Mouse (Mus musculus): ENCODE results near the gene Syn3. TPM values are rescaled to one million over a fixed set of nuclear protein-coding genes. Genes with fewer than 3 reads are reported as not detected.

The Syn3 gene
- polyA plus RNA-seq, 1 experiment from 2014 or later: 4.5 TPM

DNA sequence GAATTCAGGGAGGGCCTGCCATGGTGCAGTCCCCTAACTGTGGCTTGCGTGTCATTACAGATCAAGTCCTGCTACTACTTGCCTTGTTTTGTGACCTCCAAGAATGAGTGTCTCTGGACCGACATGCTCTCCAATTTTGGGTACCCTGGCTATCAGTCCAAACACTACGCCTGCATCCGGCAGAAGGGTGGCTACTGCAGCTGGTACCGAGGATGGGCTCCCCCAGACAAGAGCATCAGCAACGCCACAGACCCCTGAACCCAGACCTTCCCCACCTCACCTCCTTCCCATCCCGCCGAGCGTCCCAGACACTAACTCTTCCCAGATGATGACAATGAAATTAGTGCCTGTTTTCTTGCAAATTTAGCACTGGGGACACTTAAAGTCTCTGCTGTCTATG is 153.1 kb downstream of the Syn3 start:
- Histone ChIP-seq H3K4me1 (peaks cover 32% of the 10 kb centered on the region), H3K36me3 (replicated peaks) (peaks cover 15% of the 10 kb centered on the region), H3K4me3 (no peak overlapping the region), H3K9me3 (no peaks in the 10 kb centered on the region), H3K27me3 (ENCODE audit: poor library complexity, severe bottlenecking) (no peaks in the 10 kb centered on the region), H3K27ac (no peak overlapping the region)
- WGBS: 90% methylated on average over 9 of the region's 9 CpGs
- no peak for DNase-seq (ENCODE audit: extremely low spot score, low spot score)

GRCm38 (mm10) chr10:86344654-86345053 is 154.0 kb downstream of the Syn3 start:
- Histone ChIP-seq H3K36me3 (replicated peaks) (peaks cover 15% of the 10 kb centered on the region), H3K4me1 (peaks cover 36% of the 10 kb centered on the region), H3K4me3 (no peak overlapping the region), H3K27ac (no peak overlapping the region), H3K9me3 (no peaks in the 10 kb centered on the region), H3K27me3 (ENCODE audit: poor library complexity, severe bottlenecking) (no peaks in the 10 kb centered on the region)
- no peak for DNase-seq (ENCODE audit: extremely low spot score, low spot score)
- 83% methylated on average over 6 of the region's 6 CpGs for WGBS

DNA sequence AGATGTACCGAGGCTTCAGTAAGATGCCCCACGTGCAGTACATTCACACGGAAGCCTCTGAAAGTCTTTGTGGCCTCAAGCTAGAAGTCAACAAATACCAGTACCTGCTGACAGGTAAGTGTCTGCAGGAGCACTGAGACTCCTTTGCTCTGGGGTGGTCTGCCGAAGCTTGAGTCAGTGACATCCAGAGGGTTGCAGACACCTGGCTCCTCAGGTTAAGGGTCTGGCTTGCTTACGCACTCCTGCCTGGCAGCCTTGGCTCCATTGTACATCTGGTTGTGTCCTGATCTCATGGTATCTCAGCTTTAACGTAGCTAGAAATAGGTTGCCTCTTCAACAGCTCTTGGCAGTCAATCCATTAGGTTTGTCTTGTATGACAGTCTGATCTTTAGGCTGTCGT is 154.8 kb downstream of the Syn3 start:
- Histone ChIP-seq H3K9me3 (no peaks in the 10 kb centered on the region), H3K36me3 (replicated peaks) (peaks cover 15% of the 10 kb centered on the region), H3K27ac (no peak overlapping the region), H3K27me3 (ENCODE audit: poor library complexity, severe bottlenecking) (no peaks in the 10 kb centered on the region), H3K4me3 (no peak overlapping the region), H3K4me1 (peaks cover 36% of the 10 kb centered on the region)
- DNase-seq (ENCODE audit: extremely low spot score, low spot score): no peak
- 94% methylated on average over 7 of the region's 7 CpGs for WGBS

GRCm38 (mm10) chr10:86343362-86343761 is 155.3 kb downstream of the Syn3 start:
- Histone ChIP-seq H3K9me3 (no peaks in the 10 kb centered on the region), H3K27me3 (ENCODE audit: poor library complexity, severe bottlenecking) (no peaks in the 10 kb centered on the region), H3K4me1 (peaks cover 38% of the 10 kb centered on the region), H3K4me3 (no peak overlapping the region), H3K27ac (no peak overlapping the region), H3K36me3 (replicated peaks) (peaks cover 15% of the 10 kb centered on the region)
- no peak for DNase-seq (ENCODE audit: extremely low spot score, low spot score)
- WGBS: 94% methylated on average over 6 of the region's 6 CpGs

- Histone ChIP-seq H3K4me3 (no peak overlapping the region), H3K27ac (no peak overlapping the region), H3K27me3 (ENCODE audit: poor library complexity, severe bottlenecking) (no peaks in the 10 kb centered on the region), H3K9me3 (no peaks in the 10 kb centered on the region), H3K4me1 (peaks cover 44% of the 10 kb centered on the region), H3K36me3 (replicated peaks) (peaks cover 15% of the 10 kb centered on the region)
- no peak for DNase-seq (ENCODE audit: extremely low spot score, low spot score)
- 77% methylated on average over 7 of the region's 7 CpGs for WGBS
Observed at GRCm38 (mm10) chr10:86342713-86343112, 156.0 kb downstream of the Syn3 start.

- no peak for DNase-seq (ENCODE audit: extremely low spot score, low spot score)
- 84% methylated on average over 4 of the region's 4 CpGs for WGBS
Observed at GRCm38 (mm10) chr10:86342151-86342550, 156.5 kb downstream of the Syn3 start.

DNA sequence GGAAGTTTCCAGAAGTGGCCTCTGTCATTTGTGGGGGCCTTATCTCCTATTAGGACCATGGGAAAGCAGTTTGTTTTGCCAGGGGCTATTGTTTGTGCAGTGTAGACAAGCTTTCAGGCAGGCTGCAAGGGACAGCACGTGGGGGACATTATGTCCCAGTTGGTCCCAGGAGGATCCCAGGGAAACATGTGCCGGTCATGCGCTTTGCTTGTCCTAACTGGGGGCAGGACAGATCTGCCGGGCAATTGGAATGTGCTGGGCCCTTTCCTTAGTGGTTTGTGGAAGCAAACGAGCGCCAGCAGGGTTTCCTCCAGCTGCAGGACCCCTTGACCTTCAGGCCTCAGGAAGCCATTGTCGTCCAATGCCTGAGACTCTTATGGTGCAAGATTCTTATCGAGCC is 157.1 kb downstream of the Syn3 start:
- 25% methylated on average over 8 of the region's 8 CpGs for WGBS

More at GRCm38 (mm10) chr10:86342151-86342550, 156.5 kb downstream of the Syn3 start:
- Histone ChIP-seq H3K36me3 (replicated peaks) (peaks cover 15% of the 10 kb centered on the region), H3K9me3 (no peaks in the 10 kb centered on the region), H3K4me3 (no peak overlapping the region), H3K27me3 (ENCODE audit: poor library complexity, severe bottlenecking) (no peaks in the 10 kb centered on the region), H3K4me1 (peaks cover 49% of the 10 kb centered on the region), H3K27ac (no peak overlapping the region)

GRCm38 (mm10) chr10:86340991-86341527 is 157.6 kb downstream of the Syn3 start:
- no peaks in the 10 kb centered on the region for H3K27me3 ChIP-seq (ENCODE audit: poor library complexity, severe bottlenecking)
- H3K4me1 ChIP-seq: peaks cover 49% of the 10 kb centered on the region
- H3K27ac ChIP-seq: peak overlapping the region; percentile 54; the same call in 1 of the 2 replicates
- 77% methylated on average over 3 of the region's 3 CpGs for WGBS
- H3K4me3 ChIP-seq: no peak overlapping the region
- H3K9me3 ChIP-seq: no peaks in the 10 kb centered on the region
- H3K36me3 ChIP-seq (replicated peaks): peaks cover 10% of the 10 kb centered on the region
- DNase-seq (ENCODE audit: extremely low spot score, low spot score): no peak

More for the DNA sequence above, 157.1 kb downstream of the Syn3 start:
- Histone ChIP-seq H3K27ac (peak overlapping the region; percentile 54; the same call in 1 of the 2 replicates), H3K4me3 (no peak overlapping the region), H3K9me3 (no peaks in the 10 kb centered on the region), H3K27me3 (ENCODE audit: poor library complexity, severe bottlenecking) (no peaks in the 10 kb centered on the region), H3K36me3 (replicated peaks) (peaks cover 15% of the 10 kb centered on the region), H3K4me1 (peaks cover 49% of the 10 kb centered on the region)
- no peak for DNase-seq (ENCODE audit: extremely low spot score, low spot score)

DNA sequence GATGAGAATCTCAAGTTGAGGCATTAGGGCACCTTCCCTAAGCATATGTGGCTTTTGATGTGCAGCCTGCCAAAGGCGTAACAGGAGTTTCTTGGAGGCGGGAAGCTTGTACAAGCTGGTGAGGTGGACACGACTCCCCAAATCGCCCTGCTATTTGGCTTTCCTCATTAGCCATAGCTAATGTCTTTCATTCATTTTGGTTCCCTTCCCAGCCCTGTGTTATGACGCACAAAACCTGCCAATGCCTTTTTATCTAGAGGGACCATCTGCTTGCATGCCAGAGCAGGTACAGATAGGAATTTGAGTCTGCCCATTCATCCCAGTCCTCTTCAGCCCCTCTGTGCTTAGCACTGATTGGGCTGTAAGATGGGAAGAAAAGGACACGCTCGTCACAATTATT is 158.3 kb downstream of the Syn3 start:
- 88% methylated on average over 7 of the region's 7 CpGs for WGBS
- no peak overlapping the region for H3K4me3 ChIP-seq
- H3K9me3 ChIP-seq: no peaks in the 10 kb centered on the region
- H3K36me3 ChIP-seq (replicated peaks): peaks cover 6% of the 10 kb centered on the region; the same call in 1 of the 2 replicates
- no peak for DNase-seq (ENCODE audit: extremely low spot score, low spot score)
- no peak overlapping the region for H3K27ac ChIP-seq
- peaks cover 49% of the 10 kb centered on the region for H3K4me1 ChIP-seq
- no peaks in the 10 kb centered on the region for H3K27me3 ChIP-seq (ENCODE audit: poor library complexity, severe bottlenecking)

- DNase-seq (ENCODE audit: extremely low spot score, low spot score): no peak
- H3K4me3 ChIP-seq: no peak overlapping the region
- H3K27ac ChIP-seq: 0 out of 2 replicates have a peak overlapping the region, but pooled peaks have one; percentile 1
- peaks cover 51% of the 10 kb centered on the region for H3K4me1 ChIP-seq
- peaks cover 5% of the 10 kb centered on the region; the same call in 1 of the 2 replicates for H3K36me3 ChIP-seq (replicated peaks)
- no peaks in the 10 kb centered on the region for H3K27me3 ChIP-seq (ENCODE audit: poor library complexity, severe bottlenecking)
- H3K9me3 ChIP-seq: no peaks in the 10 kb centered on the region
- 72% methylated on average over 2 of the region's 2 CpGs for WGBS
Observed at GRCm38 (mm10) chr10:86339649-86340379, 158.9 kb downstream of the Syn3 start.

DNA sequence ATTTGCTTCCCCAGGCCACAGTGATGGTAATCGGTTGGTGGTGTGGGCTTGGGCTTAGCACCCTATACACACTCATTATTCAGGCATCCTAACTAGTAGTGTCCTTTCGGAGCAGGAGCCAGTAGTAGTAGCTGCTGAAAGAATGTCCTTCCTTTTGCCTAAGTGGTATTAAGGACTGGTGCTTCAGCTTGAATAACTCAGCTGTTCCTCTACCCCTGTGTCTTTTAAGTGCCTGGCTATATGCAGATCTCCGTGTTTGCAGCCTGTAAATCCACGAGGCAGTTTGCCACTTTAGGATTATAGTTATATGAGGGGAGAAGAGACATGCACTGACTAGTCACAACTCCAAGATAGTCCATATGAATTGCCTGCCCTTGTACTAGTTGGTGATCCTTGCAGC is 159.6 kb downstream of the Syn3 start:
- Histone ChIP-seq H3K27me3 (ENCODE audit: poor library complexity, severe bottlenecking) (no peaks in the 10 kb centered on the region), H3K4me1 (peaks cover 53% of the 10 kb centered on the region), H3K9me3 (no peaks in the 10 kb centered on the region), H3K36me3 (replicated peaks) (no peaks in the 10 kb centered on the region), H3K4me3 (no peak overlapping the region), H3K27ac (no peak overlapping the region)
- WGBS: 84% methylated on average over 4 of the region's 4 CpGs
- DNase-seq (ENCODE audit: extremely low spot score, low spot score): no peak

- no peak overlapping the region for H3K27ac ChIP-seq
- peaks cover 50% of the 10 kb centered on the region for H3K4me1 ChIP-seq
- H3K4me3 ChIP-seq: no peak overlapping the region
- 50% methylated on average over 4 of the region's 4 CpGs for whole genome bisulfite sequencing
- DNase-seq (ENCODE audit: extremely low spot score, low spot score): no peak
- H3K27me3 ChIP-seq (ENCODE audit: poor library complexity, severe bottlenecking): no peaks in the 10 kb centered on the region
- H3K36me3 ChIP-seq (replicated peaks): no peaks in the 10 kb centered on the region
- H3K9me3 ChIP-seq: no peaks in the 10 kb centered on the region
Observed at GRCm38 (mm10) chr10:86338121-86338715, 160.5 kb downstream of the Syn3 start.

DNA sequence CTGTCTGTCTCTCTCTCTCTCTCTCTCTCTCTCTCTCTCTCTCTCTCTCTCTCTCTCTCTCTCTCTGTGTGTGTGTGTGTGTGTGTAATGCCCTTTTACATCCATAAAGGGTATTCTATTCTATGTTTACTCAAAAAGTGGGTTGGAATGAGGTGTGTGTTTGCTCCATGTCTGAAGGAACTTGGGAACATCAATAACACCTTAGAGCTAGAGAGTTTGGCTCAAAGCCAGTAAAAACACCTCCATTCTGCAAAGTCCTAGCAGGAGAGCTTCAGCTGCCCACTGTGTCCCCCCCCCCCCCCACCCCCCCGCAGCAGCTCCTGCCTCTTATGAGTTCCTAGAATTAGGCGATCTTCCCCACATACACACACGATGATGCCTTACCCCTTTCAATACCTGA is 161.5 kb downstream of the Syn3 start:
- Histone ChIP-seq H3K4me1 (peaks cover 40% of the 10 kb centered on the region), H3K36me3 (replicated peaks) (no peaks in the 10 kb centered on the region), H3K27ac (no peak overlapping the region), H3K9me3 (no peaks in the 10 kb centered on the region), H3K27me3 (ENCODE audit: poor library complexity, severe bottlenecking) (no peaks in the 10 kb centered on the region), H3K4me3 (no peak overlapping the region)
- WGBS: 43% methylated on average over 3 of the region's 3 CpGs
- no peak for DNase-seq (ENCODE audit: extremely low spot score, low spot score)
